Mouse (Mus musculus) megakaryocyte progenitor cell, adult 5-6 weeks (primary cell): ENCODE measurements around the gene Arl15. TPM values are rescaled to one million over a fixed set of nuclear protein-coding genes. Genes with fewer than 3 reads are reported as not detected.

Source experiments
- ATAC-seq: replicated peaks from 2 replicates; pipeline ENCODE4 v1.8.0; 2016; ENCODE audit warnings: mild to moderate bottlenecking, moderate TSS enrichment, inconsistent platforms; ENCODE audit not compliant: poor library complexity
- total RNA-seq, 2 experiments: library from RNA; stranded (forward) in 1 of 2; stranded (reverse) in 1 of 2; fragments of 157-497, 149-512 nt in 1 of 2; fragments of 200-1000 nt in 1 of 2; gene quantifications; 2 replicates each; pipeline versions ENCODE4 v1.2.3 to v1.2.4; 2015 to 2017

Arl15 gene
- total RNA-seq, 2 experiments from 2014 or later: 14.9 to 17.5 TPM

- no peak for ATAC-seq
These were observed 257.0 kb downstream of the Arl15 start for GRCm38 (mm10) chr13:114051151-114051850.

DNA sequence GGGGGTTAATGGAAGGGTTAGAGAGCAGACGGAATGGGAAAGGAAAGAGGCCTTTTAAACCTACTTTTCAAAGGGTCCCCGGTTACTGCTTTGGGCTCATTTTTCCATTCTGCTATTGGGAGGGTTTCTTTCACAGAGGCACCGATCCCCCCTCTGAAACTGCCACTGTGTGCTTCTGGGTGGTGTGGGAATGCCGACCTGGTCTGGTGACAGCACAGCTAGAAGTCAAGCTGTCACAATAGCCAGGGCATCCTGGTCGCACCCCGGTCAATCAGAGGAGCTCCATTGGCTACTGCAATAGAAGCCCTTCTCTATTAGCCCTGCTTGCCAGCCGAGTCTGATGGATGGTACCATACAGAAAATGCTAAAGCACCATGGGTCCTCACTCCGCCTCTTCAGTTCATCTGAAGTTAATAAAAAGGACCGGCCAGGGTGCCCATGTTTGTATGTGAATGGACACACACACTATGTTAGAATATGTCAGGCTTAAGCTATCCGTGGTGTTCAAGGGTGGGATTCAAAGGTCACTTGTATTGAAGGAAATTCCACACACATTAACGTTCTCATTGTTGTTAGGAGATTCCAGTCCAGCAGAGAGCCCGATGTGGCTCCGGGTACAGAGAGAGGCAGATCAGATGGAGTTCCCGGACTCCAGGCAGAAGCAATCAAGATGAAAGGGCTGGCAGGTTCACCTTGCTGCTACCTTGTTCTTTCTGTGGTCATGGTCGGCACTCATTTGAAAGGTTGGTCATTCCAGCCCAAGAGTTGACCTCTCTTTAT, 258.3 kb downstream of the Arl15 start:
- ATAC-seq: no peak

DNA sequence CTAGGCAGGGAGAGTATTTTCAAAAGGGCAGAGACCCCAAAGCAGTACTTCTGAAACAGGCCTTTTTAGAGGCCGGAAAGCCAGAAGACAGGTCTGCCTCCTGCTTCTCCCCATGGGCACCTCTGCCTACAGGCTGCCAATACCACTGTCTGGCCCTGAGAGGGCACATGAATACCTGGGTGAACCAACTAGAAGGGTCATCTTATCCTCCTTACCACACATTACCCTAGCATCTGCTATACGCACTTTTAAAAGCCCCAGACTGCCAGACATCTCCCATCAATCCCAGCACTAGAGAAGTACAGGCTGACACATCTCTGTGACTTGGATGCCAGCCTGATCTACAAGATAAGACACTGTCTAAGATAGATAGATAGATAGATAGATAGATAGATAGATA, 259.0 kb downstream of the Arl15 start:
- no peak for ATAC-seq

DNA sequence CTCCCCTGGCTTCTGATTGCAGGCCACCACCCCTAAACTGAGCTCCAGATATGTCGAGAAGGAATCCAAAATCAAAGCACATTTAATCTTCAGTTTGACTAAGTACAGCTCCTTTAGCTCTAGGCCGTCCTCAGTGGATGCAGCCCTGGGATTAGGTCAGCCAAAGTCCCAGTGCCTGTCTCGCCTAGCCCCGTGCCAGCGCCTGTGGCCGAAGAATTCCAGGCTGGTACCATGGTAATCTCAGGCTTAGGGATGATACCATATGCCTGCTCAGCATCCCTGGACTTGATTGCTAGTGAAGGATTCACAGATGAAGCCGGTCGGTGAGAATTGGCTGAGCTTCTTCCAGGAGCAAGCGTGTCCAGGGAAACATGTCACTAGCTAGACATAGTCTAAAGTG, 261.4 kb downstream of the Arl15 start:
- ATAC-seq: no peak

- no peak for ATAC-seq
These were observed 266.0 kb downstream of the Arl15 start for GRCm38 (mm10) chr13:114060258-114060657.

DNA sequence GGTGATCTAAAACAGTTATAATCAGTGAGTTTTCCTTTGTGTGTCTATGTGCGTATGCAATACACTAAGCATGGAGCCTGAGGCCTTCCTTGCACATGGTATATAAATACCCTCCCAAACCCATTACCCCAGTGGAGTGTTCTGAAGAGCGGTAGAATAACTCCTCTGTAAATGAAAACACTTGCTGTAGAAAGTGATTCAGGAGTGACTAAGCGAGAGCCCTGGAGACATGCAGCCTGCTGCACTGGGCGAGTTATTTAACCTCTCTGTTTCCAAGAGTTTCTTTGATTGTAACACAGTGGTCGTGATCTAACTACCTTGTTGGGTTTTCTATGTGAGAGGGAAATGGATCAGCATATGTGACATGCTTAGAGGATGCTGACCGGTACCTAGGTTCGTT, 266.9 kb downstream of the Arl15 start:
- ATAC-seq: no peak

- no peak for ATAC-seq
These were observed 269.8 kb downstream of the Arl15 start for GRCm38 (mm10) chr13:114064069-114064468.

DNA sequence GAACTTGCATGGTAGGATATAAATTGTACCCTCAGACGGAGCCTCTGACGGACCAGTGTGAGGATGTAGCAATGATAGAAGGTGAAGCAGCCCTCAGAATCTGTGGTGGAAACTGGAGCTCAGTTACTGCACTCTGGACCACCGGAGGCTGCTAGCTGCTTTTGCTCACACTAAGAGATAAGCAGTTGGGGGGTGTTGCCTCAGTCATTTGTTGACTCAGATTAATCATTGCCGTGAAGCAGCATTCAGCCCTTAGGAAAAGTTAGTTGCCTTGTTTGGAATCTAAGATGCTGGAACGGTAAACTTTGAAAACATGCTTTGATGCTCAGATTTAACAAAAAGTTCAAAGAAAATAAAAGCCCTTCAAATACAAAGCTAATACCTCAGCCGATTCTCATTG, 270.7 kb downstream of the Arl15 start:
- ATAC-seq: no peak

DNA sequence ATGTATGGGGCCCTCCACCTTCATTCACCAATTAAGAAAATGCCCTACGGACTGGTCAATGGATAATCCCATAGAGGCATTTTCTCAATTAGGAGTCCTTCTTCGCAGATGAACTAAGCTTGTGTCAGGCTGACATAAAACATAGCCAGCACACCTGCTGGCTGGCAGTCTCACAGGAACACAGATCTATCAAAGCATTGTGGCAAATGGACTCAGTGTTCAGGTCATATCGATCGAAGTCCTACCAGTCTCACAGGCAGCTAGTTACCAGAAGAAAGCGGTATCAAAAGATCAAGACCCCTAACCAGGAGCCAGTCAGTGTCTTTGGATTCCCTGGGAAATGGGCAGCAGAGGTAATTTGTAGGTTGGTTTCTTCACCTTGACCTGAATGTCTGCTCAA, 274.1 kb downstream of the Arl15 start:
- no peak for ATAC-seq

DNA sequence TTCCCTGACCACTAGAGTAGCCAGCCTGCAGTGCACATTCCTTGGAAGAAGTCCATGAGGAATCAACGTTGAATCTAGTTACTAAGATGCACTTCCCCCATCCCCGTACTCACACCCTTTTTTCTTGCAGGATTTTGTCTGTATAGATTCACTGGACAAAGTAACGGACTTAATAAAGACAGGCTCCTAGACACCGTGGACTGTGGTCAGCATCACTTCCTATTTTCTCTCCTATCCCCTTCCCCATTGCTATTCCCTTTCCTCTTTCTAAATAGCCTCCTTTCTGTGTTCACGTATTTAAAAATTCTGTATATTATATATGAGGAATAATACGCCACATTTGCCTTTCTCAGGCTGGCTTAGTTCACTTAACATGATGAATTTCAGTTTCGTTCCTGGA, 277.1 kb downstream of the Arl15 start:
- ATAC-seq: peak; percentile 53

DNA sequence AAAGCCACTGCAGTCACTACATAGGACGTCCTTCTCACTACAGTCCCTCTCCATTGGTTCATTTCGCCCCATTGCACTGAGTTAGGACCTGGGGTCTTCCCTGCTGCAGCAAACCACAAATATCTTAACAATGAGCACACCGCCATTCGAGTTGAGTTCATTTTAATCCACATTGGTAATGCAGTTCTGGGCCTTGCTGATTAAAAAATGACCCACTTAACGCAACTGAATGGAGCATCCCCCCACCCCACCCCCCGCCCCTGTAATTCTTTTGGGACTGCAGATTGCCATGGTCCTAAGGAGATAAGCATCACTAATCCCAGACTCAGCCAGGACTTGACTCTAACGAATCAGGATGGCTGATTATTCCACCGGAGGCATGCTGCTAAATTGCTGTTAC, 280.2 kb downstream of the Arl15 start:
- no peak for ATAC-seq

DNA sequence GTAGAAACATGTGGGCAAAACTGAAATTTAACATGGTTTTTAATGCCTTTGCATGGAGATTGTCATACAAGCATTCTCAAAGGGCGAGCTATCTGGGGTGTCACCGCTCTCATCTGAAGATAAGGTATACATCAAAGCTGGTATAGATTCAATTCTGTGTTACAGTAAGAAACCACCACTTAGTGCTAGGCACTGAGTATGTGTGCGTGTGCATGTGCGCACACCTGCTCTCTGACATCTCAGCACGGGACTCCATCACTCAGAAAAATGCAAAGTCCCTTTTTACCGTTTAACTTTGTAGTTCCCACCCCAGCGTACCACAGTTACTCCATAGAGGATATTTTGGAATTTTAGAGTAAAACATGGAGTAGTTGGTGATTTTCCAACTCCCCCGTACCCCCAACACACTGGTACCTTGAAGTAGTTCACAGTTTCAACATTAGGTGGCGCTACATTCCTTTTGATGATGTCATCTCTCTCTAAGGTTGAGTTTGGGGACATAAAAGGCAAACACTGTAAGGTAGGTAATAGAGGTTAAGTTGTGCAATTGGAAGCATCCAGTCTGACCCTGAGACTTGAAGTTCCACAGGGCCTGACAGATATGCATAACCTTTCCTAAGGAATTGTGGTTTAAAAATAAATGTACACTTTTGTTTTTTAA, 281.5 kb downstream of the Arl15 start:
- ATAC-seq: peak; percentile 66

- no peak for ATAC-seq
These were observed 282.9 kb downstream of the Arl15 start for GRCm38 (mm10) chr13:114077181-114077580.

DNA sequence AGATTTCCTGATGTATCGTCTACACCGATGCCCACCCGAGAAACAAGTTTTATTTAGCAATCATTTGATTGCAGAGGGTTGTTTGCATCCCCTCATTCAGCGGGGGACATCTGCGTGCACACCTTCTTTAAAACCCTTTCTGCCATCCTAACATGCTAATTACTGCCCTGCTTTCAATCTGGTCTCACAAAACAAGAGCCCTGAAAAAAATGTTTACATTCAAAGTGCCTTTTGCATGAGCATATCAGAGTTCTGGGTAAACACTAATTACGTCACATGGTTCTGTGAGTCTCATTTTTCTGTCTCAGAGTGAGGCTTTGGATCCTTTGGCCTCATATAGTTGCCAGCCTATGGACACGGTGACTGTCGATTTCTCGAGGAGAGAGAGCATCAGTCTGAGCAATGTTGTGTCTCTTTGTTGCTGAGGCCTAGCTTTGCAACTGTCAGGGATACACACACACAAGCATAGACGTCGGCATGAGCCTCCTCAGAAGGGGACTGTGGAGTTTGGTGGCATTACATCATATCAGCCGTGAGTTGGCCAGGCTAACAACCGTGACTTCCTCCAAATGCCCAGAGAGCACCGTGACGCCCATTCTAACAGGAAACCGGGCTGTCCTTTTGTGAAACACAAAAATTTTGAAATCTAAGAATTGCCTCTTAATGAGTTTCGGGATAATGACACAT, 283.4 kb downstream of the Arl15 start:
- ATAC-seq: peak; percentile 90

DNA sequence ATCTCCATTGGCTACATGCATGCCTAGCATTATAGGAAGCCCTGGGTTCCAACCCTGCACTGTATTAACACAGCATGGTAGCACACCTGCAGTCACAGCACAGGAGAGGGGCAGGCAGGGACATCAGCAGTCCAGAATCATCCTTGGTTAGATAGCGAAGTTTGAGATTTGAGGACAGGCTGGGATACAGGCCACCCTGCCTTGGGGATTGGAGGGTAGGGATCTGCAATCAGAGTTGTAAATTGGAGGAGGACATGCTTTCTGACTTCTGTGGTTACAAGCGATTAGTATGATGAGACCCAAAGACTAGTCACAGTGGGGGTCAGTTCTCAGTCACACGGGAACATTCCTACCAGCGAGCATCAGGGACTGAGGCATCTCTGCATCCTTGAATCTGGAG, 284.5 kb downstream of the Arl15 start:
- ATAC-seq: no peak

GRCm38 (mm10) chr13:114079751-114080150, 285.4 kb downstream of the Arl15 start:
- ATAC-seq: no peak

DNA sequence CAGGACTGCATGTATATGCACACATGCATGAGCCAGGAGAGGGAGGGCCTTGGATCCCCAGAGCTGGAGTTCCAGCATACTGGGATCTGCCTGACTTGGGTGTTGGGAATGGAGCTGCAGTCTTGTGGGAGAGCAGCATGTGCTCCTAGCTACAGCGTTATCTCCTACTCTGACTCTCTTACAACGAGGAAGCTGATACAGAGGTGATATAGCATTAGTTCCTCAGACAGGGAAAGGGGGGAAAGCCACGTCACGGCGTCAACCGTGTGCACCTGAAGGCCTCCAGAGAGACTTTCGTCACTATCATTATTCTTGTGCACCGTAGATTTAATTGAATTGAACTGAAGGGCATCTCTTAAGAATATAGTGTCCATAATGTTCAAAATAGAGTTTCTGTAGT, 286.2 kb downstream of the Arl15 start:
- no peak for ATAC-seq

GRCm38 (mm10) chr13:114083570-114084138, 289.3 kb downstream of the Arl15 start:
- ATAC-seq: no peak

GRCm38 (mm10) chr13:114085442-114085841, 291.1 kb downstream of the Arl15 start:
- ATAC-seq: no peak

- no peak for ATAC-seq
These were observed 292.0 kb downstream of the Arl15 start for GRCm38 (mm10) chr13:114086325-114086724.

DNA sequence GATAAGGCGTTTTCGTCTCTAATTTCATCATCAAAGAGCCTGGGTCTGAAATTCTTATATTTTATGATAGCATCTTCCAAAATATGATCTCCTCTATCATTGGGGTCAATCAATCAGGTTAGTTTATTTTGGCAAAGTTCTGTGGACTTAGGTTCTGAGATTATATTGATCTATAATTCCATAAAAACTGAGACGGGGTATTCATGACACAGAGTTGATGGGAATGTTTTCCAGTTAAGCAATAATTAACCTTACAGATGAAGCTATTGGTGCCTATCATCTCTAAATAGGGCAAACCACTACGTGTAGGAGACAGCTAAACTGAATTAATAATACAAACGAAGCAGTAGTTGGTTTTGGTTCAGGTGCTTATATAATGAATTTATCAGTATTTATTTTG, 292.5 kb downstream of the Arl15 start:
- no peak for ATAC-seq
